Mouse (Mus musculus) limb, embryonic 13.5 days (tissue): ENCODE measurements around the gene Epha2. TPM values are rescaled to one million over a fixed set of nuclear protein-coding genes. Genes with fewer than 3 reads are reported as not detected.
A peak's percentile ranks its signal among the peaks of the same experiment; 100 is the strongest.

ENCODE experiments used
- ATAC-seq: fragments of 200-750 bp; cut with Nextera tagmentation; 2 replicates; pipeline ENCODE4 v1.8.0; 2017; ENCODE audit warnings: low read depth, moderate number of reproducible peaks, moderate TSS enrichment; ENCODE audit not compliant: low FRiP score
- H3K27ac ChIP-seq: fragments of 300-500 bp; sonication (generic); 2 replicates; pipeline ENCODE4 v1.5.1; 2015; ENCODE audit warnings: inconsistent platforms, mild to moderate bottlenecking, moderate library complexity
- H3K27me3 ChIP-seq: fragments of 300-500 bp; sonication (generic); 2 replicates; pipeline ENCODE4 v1.6.1; 2015; ENCODE audit warnings: mild to moderate bottlenecking, inconsistent platforms
- H3K36me3 ChIP-seq: fragments of 300-500 bp; sonication (generic); 2 replicates; pipeline ENCODE4 v1.6.1; 2015; ENCODE audit warnings: inconsistent platforms, mild to moderate bottlenecking, moderate library complexity
- H3K4me1 ChIP-seq: fragments of 300-500 bp; sonication (generic); 2 replicates; pipeline ENCODE4 v1.6.1; 2015; ENCODE audit warnings: inconsistent platforms
- H3K4me2 ChIP-seq: fragments of 300-500 bp; sonication (generic); replicated peaks from 2 replicates; pipeline ENCODE4 v1.6.1; 2015; ENCODE audit warnings: inconsistent platforms, mild to moderate bottlenecking, moderate library complexity
- H3K4me3 ChIP-seq: fragments of 300-500 bp; sonication (generic); 2 replicates; pipeline ENCODE4 v1.5.1; 2015; ENCODE audit warnings: moderate library complexity, mild to moderate bottlenecking, inconsistent platforms
- H3K9ac ChIP-seq: fragments of 300-500 bp; sonication (generic); 2 replicates; pipeline ENCODE4 v1.6.1; 2015; ENCODE audit warnings: mild to moderate bottlenecking, inconsistent platforms
- H3K9me3 ChIP-seq: fragments of 300-500 bp; sonication (generic); 2 replicates; pipeline ENCODE4 v1.6.1; 2016; ENCODE audit warnings: inconsistent platforms
- WGBS: fragments of 180-500 bp; shearing (Covaris S2); methylation state at CpG from one replicate; pipeline ENCODE4 v1.1.7; 2015; 5-methylcytosine and 5-hydroxymethylcytosine counted together
- polyA plus RNA-seq: library from polyadenylated mRNA; unstranded; fragments of >200 nt; fragmentation: Nextera tagmentation; extraction: Ambion mirVana; gene quantifications from 2 replicates; pipeline ENCODE4 v1.2.1, GENCODE M21; 2015

The Epha2 gene
- polyA plus RNA-seq, result 2.6 and 3.9 TPM in 2 replicates

DNA sequence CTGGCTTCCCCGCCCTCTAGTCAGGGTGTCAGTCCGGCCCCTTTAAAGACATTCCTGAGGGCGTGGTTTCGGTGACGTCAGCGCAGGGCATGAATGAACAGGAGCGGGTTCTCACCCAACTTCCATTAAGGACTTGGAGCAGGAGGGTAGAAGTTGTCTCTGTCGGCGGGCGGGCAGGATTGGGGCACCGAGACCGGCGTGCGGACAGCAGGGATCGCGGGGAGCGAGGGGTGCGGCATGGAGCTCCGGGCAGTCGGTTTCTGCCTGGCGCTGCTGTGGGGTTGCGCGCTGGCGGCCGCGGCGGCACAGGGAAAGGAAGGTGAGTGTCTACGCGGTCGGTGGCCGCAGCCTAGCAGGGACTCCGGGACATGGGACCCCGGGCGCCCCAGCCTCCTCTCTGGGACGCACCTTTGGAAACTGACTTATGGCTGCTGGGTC lies at the start of gene Epha2:
Epha2 (plus strand) TSS at position 125 of the 438 bp plus-strand sequence.
- Histone ChIP-seq H3K36me3 (no peaks in the 10 kb centered on the region), H3K27ac (no peak within 1 kb of the TSS), H3K9ac (peak within 1 kb of the TSS; percentile 78), H3K27me3 (peaks cover 60% of the 10 kb centered on the region), H3K4me1 (peaks cover 63% of the 10 kb centered on the region), H3K4me3 (peak within 1 kb of the TSS; percentile 68), H3K9me3 (no peaks in the 10 kb centered on the region), H3K4me2 (peak within 1 kb of the TSS; percentile 96)
- peak; percentile 60; the same call in 1 of the 2 replicates for ATAC-seq
- WGBS, result under 1% methylated on average over 34 of the region's 35 CpGs

GRCm38 (mm10) chr4:141252641-141253040 lies 48.4 kb upstream of the Epha2 start:
- peaks cover 38% of the 10 kb centered on the region for H3K27me3 ChIP-seq
- no peak for ATAC-seq

DNA sequence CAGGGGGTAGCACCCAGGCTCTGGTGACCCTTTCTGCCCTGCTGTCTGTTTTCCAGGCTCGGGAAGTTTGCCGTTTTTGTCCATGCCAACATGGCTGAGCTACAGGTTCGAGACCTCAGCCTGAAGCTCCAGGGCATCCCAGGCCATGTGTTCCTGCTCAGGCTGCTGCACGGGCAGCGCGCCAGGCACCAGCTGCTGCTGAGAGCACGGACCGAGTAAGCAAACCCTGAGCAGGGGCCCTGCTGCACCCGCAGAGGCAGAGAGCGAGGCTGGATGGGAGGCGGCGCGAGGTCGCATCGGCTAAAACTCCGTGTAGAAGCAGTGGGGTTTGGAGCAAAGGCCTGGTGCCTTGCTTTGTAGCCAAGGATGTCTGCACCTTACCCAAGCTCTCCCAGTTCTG lies 46.8 kb upstream of the Epha2 start:
- Histone ChIP-seq H3K9ac (peak overlapping the region; percentile 35; the same call in 1 of the 2 replicates), H3K4me3 (no peak overlapping the region), H3K4me1 (peaks cover 11% of the 10 kb centered on the region), H3K36me3 (peaks cover 31% of the 10 kb centered on the region), H3K27me3 (peaks cover 22% of the 10 kb centered on the region), H3K27ac (no peak overlapping the region), H3K4me2 (no peak overlapping the region), H3K9me3 (no peaks in the 10 kb centered on the region)
- ATAC-seq, result peak; percentile 26; the same call in 1 of the 2 replicates
- WGBS, result 68% methylated on average over 16 of the region's 16 CpGs

More at GRCm38 (mm10) chr4:141252641-141253040, 48.4 kb upstream of the Epha2 start:
- H3K9me3 ChIP-seq, result no peaks in the 10 kb centered on the region
- 68% methylated on average over 2 of the region's 2 CpGs for WGBS
- H3K36me3 ChIP-seq, result peaks cover 31% of the 10 kb centered on the region
- no peak overlapping the region for H3K4me3 ChIP-seq
- H3K9ac ChIP-seq, result no peak overlapping the region
- H3K4me1 ChIP-seq, result peaks cover 17% of the 10 kb centered on the region
- H3K27ac ChIP-seq, result no peak overlapping the region
- no peak overlapping the region for H3K4me2 ChIP-seq

DNA sequence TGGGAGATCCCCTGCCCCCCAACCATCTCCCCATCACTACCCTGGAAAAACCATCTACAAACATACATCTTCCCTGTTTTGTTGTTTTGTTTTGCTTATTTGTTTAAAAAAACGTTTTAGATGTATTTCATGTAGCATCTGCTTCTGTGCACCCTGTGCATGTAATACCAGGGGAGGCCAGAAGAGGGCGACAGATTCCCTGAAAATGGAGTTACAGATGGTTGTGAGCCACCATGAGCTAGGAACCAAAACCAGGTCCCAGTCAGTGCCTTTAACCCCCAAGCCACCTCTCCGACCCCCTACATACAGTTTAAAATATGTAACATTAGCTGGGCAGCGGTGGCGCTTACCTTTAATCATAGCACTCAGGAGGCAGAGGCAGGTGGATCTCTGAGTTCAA lies 43.6 kb upstream of the Epha2 start:
- Histone ChIP-seq H3K9ac (no peak overlapping the region), H3K4me1 (peaks cover 15% of the 10 kb centered on the region), H3K36me3 (peaks cover 15% of the 10 kb centered on the region), H3K27ac (no peak overlapping the region), H3K4me3 (no peak overlapping the region), H3K4me2 (no peak overlapping the region), H3K9me3 (no peaks in the 10 kb centered on the region), H3K27me3 (no peaks in the 10 kb centered on the region)
- 70% methylated on average over 5 of the region's 5 CpGs for WGBS
- no peak for ATAC-seq

GRCm38 (mm10) chr4:141259413-141259812 lies 41.6 kb upstream of the Epha2 start:
- Histone ChIP-seq H3K27ac (no peak overlapping the region), H3K27me3 (no peaks in the 10 kb centered on the region), H3K36me3 (peaks cover 15% of the 10 kb centered on the region), H3K4me1 (peaks cover 8% of the 10 kb centered on the region), H3K4me3 (no peak overlapping the region), H3K4me2 (no peak overlapping the region), H3K9me3 (no peaks in the 10 kb centered on the region), H3K9ac (no peak overlapping the region)
- WGBS, result 79% methylated on average over 12 of the region's 12 CpGs
- no peak for ATAC-seq

- H3K4me1 ChIP-seq, result peaks cover 5% of the 10 kb centered on the region
- H3K9me3 ChIP-seq, result no peaks in the 10 kb centered on the region
- no peaks in the 10 kb centered on the region for H3K27me3 ChIP-seq
- peak overlapping the region; percentile 40 for H3K4me2 ChIP-seq
- H3K36me3 ChIP-seq, result peaks cover 15% of the 10 kb centered on the region
- no peak overlapping the region for H3K9ac ChIP-seq
- 60% methylated on average over 16 of the region's 16 CpGs for WGBS
- peak overlapping the region; percentile 10; the same call in 1 of the 2 replicates for H3K4me3 ChIP-seq
- ATAC-seq, result 0 out of 2 replicates have a peak, but pooled peaks have one; percentile 10
- H3K27ac ChIP-seq, result no peak overlapping the region
These were observed 40.9 kb upstream of the Epha2 start for GRCm38 (mm10) chr4:141260007-141260723.

DNA sequence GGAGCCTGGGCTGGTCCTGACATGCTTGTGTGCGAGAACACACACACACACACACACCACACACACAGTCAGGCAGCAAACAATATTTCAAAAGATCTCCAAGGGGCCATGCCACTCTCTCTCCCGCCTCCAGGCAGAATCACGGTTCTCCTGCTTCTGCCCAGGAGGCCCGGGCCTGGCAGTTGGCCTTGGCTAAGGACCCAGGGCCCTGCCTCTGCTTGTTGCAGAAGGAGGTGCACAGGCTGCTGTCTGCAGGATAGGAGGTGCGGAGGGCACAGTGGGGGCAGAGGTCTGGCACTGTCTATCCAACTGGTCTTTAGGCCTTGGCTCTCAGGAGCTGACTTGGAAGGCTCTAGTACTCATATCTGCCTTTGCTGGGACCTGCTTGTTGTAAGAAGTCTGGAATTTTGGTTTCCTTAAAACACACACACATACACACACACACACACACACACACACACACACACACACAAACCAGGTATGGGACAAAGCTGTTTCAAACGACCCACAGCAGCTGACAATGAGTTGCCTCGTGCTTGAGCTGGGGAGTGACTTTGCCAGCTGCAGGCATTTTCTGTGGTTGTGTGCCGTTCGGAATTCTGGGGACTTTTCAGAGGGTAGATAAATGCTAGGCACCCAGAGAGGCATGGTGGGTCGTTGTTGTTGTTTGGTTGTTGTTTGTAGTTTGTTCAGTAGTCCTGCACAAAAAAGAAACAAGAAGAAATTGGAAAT lies 38.0 kb upstream of the Epha2 start:
- Histone ChIP-seq H3K27me3 (no peaks in the 10 kb centered on the region), H3K36me3 (no peaks in the 10 kb centered on the region), H3K4me3 (no peak overlapping the region), H3K9ac (no peak overlapping the region), H3K4me1 (peaks cover 5% of the 10 kb centered on the region), H3K4me2 (no peak overlapping the region), H3K9me3 (peaks cover 4% of the 10 kb centered on the region; the same call in 1 of the 2 replicates), H3K27ac (no peak overlapping the region; the same call in 1 of the 2 replicates)
- 70% methylated on average over 10 of the region's 10 CpGs for WGBS
- no peak for ATAC-seq

DNA sequence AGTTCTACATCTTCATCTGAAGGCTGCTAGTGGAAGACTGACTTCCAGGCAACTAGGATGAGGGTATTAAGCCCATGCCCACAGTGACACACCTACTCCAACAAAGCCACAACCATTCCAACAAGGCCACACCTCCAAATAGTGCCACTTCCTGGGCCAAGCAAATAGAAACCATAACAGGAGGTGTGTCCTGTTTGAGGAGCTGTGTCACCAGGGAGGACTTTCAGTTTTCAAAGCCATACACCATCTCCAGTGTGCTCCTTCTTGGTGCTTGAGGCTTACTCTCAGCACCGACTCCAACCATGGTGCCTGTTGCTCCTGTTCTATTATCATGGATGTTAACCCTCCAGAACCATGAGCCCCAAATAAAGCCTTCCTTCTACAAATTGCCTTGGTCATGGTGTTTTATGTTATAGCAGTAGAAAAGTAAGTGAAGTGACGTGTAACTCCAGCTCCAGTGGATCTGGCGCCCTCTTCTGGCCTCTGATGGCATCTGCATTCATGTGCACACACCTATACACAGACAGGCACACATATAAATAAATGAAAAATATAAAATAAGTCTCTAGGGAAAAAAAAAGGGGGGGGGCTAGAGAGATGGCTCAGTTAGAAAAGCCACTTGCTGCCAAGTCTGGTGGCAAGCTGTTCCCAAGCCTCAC lies 34.9 kb upstream of the Epha2 start:
- WGBS, result 86% methylated on average over 3 of the region's 3 CpGs
- Histone ChIP-seq H3K9me3 (peaks cover 4% of the 10 kb centered on the region; the same call in 1 of the 2 replicates), H3K27ac (no peak overlapping the region), H3K4me1 (no peaks in the 10 kb centered on the region), H3K4me3 (no peak overlapping the region), H3K36me3 (no peaks in the 10 kb centered on the region), H3K27me3 (no peaks in the 10 kb centered on the region), H3K9ac (no peak overlapping the region), H3K4me2 (no peak overlapping the region)
- ATAC-seq, result no peak

DNA sequence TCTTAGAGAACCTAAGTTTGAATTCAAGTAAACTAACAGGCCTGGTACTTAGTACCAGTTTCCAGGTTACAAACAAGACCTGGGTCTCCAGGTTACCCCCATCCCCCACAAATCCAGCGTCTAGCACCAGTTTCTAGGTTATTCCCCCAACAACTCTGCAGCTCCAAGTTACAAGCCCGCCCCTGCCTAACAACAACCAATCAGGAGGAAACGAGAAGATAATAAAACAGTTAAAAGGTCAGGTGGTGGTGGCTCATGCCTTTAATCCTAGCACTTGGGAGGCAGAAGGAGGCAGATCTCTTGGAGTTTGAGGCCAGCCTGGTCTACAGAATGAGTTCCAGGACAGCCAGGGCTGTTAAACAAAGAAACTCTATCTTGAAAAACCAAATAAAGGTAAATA lies 33.8 kb upstream of the Epha2 start:
- ATAC-seq, result no peak
- Histone ChIP-seq H3K9me3 (peaks cover 4% of the 10 kb centered on the region; the same call in 1 of the 2 replicates), H3K4me2 (no peak overlapping the region), H3K27me3 (0 out of 2 replicates have a peak, but pooled peaks cover 3% of the 10 kb centered on the region), H3K27ac (no peak overlapping the region), H3K9ac (no peak overlapping the region), H3K4me1 (no peaks in the 10 kb centered on the region), H3K36me3 (no peaks in the 10 kb centered on the region), H3K4me3 (no peak overlapping the region)
- 69% methylated on average over 3 of the region's 3 CpGs for WGBS

DNA sequence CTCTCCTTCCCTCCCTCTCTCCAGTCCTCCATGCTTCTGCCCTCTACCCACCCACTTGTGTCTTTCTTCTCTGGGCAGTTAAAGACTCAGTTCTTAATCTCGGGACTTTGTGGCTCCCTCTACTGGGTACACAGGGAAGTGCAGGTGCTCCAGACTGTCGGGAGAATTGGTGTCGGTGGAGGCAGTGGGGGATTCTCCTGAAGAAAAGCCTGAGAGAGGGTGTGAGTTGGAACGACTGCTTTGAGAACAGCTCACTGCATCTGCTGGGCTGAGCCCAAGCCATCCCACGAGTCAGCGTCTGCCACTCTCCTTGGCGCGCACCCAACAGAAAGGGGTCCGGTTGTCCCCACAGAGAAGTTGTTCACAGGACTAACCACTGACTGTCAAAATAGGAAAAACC lies 33.2 kb upstream of the Epha2 start:
- no peak overlapping the region for H3K4me2 ChIP-seq
- peaks cover 4% of the 10 kb centered on the region; the same call in 1 of the 2 replicates for H3K9me3 ChIP-seq
- no peak overlapping the region for H3K4me3 ChIP-seq
- no peak for ATAC-seq
- H3K27me3 ChIP-seq, result 0 out of 2 replicates have a peak, but pooled peaks cover 5% of the 10 kb centered on the region
- no peak overlapping the region for H3K27ac ChIP-seq
- WGBS, result 48% methylated on average over 9 of the region's 9 CpGs
- no peak overlapping the region for H3K9ac ChIP-seq
- H3K36me3 ChIP-seq, result no peaks in the 10 kb centered on the region
- no peaks in the 10 kb centered on the region for H3K4me1 ChIP-seq

DNA sequence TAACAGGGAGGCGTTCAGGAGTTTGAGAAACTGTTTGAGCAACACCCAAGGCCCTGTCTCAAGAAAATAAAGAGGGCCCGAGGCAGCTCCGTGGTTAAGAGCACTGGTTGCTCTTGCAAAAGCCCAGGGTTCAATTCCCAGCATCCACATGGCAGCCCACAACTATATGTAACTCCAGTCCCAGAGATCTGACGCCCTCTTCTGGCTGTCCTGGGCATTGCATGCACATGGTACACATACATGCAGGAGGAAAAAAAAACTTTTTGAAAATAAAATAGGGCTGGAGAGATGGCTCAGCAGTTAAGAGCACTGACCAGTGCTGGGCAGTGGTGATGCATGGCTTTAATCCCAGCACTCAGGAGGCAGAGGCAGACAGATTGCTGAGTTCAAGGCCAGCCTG lies 32.7 kb upstream of the Epha2 start:
- no peak overlapping the region for H3K27ac ChIP-seq
- no peak overlapping the region for H3K4me2 ChIP-seq
- H3K27me3 ChIP-seq, result 0 out of 2 replicates have a peak, but pooled peaks cover 5% of the 10 kb centered on the region
- peaks cover 1% of the 10 kb centered on the region; the same call in 1 of the 2 replicates for H3K4me1 ChIP-seq
- 82% methylated on average over 4 of the region's 4 CpGs for WGBS
- H3K4me3 ChIP-seq, result no peak overlapping the region
- no peak overlapping the region for H3K9ac ChIP-seq
- ATAC-seq, result no peak
- no peaks in the 10 kb centered on the region for H3K36me3 ChIP-seq
- peaks cover 4% of the 10 kb centered on the region; the same call in 1 of the 2 replicates for H3K9me3 ChIP-seq
